Mouse (Mus musculus): ENCODE data around the gene Gprc5d.

- TF ChIP-seq CTCF (IDR thresholded peaks at IDR 0.05; ENCODE audit: low read depth) (0 out of 2 replicates have a peak, but pooled peaks have one; percentile 18), EP300 (IDR thresholded peaks at IDR 0.05; ENCODE audit: low read depth) (no peak)
Observed at GRCm38 (mm10) chr6:135089786-135090185, 28.3 kb downstream of the Gprc5d start.
